Mouse (Mus musculus) layer of hippocampus, adult 6 months (tissue): ENCODE measurements around the gene Dffb. TPM values are rescaled to one million over a fixed set of nuclear protein-coding genes. Genes with fewer than 3 reads are reported as not detected.

Source experiments
- long read RNA-seq, 2 experiments: library from polyadenylated mRNA; unstranded; transcript quantifications; one replicate each; pipeline ENCODE4 v2.0.0; 2019 to 2020
- polyA plus RNA-seq: library from polyadenylated mRNA; unstranded; fragments of <200 nt; fragmentation: Nextera tagmentation; gene quantifications from 2 replicates; pipeline ENCODE4 v1.2.3, GENCODE M21; 2021

Gene Dffb
- polyA plus RNA-seq = 2.1 and 2.3 TPM in 2 replicates
- long read RNA-seq, experiment 1, partial matches to known transcripts = 1 of 6 reads
- long read RNA-seq, experiment 1, other reads (novel, unspliced or antisense) = 1 of 6 reads
- long read RNA-seq, experiment 2, partial matches to known transcripts = 1 of 20 reads
- long read RNA-seq, experiment 2, other reads (novel, unspliced or antisense) = 14 of 20 reads

DNA sequence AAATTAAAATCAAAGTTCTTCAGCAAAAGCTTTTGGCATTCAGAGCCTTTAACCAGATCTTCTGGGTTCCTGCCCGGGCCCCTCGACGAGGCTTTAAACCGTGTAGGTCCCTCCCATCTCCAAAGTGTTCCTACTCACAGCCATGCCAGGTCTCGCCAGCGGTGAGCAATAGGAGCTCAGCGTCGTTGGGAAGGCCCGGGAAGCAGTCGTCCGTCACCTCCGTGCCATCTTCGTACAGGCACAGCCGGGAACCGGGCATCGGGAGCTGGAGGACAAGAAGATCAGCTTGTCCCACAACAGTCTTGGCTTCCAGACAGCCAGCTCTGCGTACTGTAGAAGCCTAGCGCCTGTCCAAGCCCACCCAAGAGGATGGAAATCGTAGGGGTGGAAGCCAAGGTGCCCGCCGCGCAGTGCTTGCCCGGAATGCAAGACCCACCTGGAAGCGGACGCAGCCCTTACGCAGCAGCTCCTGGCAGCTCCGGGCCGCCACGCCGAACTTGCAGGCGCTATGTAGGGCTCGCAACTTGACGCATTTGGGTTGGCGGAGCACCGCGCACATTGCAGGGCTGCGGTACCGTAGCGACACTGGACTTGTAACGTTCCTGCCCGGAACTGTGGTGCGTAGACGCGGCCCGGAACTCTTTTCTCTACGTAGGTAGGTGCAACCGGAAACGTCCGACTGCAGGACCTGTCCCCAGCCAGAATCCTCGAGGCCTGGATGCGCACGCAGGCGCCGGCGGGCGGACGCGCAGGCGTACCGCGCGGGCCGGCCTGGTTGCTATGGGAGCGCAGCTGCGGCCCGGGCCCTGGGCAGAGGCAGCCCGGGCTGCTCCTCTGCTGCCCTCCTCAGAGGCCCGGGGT is at the start of gene Dffb, which contains the start of gene Cep104:
Dffb (minus strand) TSS at position 696 of the 861 bp plus-strand sequence.
Cep104 (plus strand) TSS at position 764 of the 861 bp plus-strand sequence.

DNA sequence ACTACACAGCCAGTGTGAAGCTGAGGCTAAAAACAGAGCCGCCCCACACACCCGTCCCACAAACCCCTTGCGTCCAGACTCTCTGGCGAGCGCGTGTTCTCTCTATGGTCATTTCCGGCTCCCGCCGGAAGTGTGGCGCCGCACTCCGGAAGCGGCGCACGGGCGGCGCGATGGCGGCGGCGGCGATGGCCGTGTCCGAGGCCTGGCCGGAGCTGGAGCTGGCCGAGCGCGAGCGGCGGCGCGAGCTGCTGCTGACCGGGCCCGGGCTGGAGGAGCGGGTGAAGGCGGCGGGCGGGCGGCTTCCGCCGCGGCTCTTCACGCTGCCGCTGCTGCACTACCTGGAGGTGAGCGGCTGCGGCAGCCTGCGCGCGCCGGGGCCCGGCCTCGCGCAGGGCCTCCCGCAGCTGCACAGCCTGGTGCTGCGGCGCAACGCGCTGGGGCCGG is 36.7 kb upstream of the Dffb start, which contains the start of gene Lrrc47:
Lrrc47 (plus strand) TSS at position 86 of the 444 bp plus-strand sequence.

DNA sequence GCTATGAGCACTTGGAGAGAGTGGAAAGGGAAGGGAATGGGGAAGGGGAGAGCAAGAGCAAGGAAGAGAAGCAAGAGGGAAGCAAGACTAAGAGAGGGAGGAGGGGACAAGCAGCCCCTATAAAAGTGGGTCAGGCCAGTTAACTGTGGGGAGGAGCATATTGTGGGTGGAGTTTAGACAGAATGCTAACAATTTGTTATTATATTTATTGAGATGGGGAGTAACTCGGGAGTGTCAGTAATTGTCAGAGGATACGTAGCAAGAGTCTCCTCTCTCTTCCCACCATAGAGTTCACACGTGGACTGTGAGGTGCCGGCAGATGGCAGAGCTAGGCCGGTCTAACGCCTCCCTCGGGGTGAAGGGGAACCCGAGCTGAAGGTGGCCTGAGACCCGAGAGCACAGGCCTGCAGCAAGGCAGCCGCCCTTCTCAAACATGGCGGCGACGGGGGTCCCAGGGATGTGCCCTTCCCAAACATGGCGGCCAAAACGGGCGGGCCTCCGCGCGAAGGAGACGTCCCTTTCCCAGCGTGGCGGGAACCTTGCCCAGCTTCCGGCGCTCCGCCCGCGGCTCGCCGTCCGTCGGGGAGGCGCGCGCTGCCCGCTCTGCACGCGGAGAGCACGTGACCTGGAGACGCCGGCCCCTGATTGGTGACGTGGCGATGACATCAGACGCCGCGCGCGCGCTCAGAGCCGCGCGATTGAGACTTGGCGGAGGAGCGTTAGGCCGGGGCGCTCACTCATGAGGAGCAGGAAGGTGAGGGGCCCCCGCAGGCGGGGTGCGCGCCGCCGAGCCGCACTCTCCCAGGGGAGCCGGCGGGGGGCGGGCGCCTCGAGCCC is 18.1 kb downstream of the Dffb start, which contains the start of gene A430005L14Rik:
A430005L14Rik (plus strand) TSS at position 669 of the 837 bp plus-strand sequence.

Other genes starting within 250 kb of the Dffb start
- gene A430005L14Rik, start 17.9 kb downstream of the Dffb start, polyA plus RNA-seq = 51.6 and 53.2 TPM in 2 replicates
- gene Cep104, start 68 bp upstream of the Dffb start, polyA plus RNA-seq = 13.2 and 13.6 TPM in 2 replicates
- gene Lrrc47, start 36.6 kb upstream of the Dffb start, polyA plus RNA-seq = 1.9 and 3.0 TPM in 2 replicates
- 43.9 and 46.6 TPM in 2 replicates for gene Smim1, start 51.1 kb upstream of the Dffb start, polyA plus RNA-seq
- not detected in 2 replicates for gene Ccdc27, start 67.6 kb upstream of the Dffb start, polyA plus RNA-seq
- gene Trp73, start 165.1 kb upstream of the Dffb start, polyA plus RNA-seq = 0.36 and 0.79 TPM in 2 replicates
- 30.6 and 32.1 TPM in 2 replicates for gene Wrap73, start 167.2 kb upstream of the Dffb start, polyA plus RNA-seq
- gene Tprgl, start 185.5 kb upstream of the Dffb start, polyA plus RNA-seq = 106 and 124 TPM in 2 replicates
- 0.80 and 1.3 TPM in 2 replicates for gene Megf6, start 195.6 kb upstream of the Dffb start, polyA plus RNA-seq